Mouse (Mus musculus): ENCODE data around the gene A2ml1.

The A2ml1 gene

GRCm38 (mm10) chr6:128549463-128550452, 31.6 kb downstream of the A2ml1 start:
- DNase-seq (ENCODE audit: low read depth) = no peak

GRCm38 (mm10) chr6:128548532-128548931, 32.9 kb downstream of the A2ml1 start:
- no peak for DNase-seq (ENCODE audit: low read depth)

DNA sequence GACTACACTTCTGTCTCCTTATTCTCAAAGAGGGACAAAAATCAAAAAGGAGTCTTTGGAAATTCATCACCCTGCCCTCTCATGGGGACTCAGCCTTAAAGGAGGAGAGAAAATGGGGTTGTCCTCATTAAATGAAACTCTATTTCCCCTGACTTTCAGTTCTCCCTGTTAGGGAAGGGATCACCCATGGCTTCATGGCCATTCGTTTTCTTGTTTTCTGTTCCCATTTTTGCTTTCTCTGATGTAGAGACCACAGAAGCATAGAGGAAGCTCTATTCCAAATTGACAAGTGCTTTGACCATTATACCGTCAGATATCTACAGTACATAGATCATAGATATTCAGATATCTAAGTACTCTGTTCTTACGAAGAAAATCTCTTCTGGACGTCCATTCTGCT, 36.0 kb downstream of the A2ml1 start:
- DNase-seq (ENCODE audit: low read depth) = no peak

DNA sequence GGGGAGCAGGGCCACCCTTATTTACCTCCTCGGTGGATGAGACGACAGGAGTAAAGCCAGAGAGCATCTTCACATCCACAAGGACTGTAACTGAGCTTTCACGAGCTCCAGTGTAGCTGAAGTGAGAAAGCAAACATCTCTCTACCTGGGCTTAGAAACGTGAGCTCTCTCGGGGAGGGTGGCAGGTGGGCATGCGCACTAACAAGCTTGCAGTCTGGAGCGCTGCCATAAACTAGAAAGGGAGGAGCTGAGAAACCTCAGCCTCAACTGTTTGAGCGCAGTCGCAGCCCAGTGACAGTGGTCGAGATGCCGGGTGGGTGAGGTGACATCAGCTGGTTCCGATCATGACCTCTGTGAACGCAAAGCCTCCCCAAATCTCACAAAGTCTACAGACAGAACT, 38.2 kb downstream of the A2ml1 start:
- DNase-seq (ENCODE audit: low read depth) = no peak

DNA sequence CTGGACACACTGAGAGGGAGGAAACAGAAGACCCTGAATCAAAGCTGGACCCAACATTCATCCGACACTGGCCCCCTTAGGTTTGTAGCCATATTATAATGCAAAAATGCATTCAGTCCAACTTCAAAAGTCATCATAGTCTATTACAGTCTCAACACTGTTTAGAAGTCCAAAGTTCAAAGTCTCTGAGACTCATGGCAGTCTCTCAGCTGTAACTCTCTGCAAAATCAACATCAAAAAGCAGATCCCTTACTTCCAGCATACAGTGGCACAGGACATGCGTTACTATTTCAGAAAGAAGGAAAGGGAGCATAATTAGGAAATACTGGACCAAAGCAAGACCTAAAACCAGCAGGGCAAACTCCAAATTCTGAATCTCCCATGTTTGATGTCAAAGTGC, 46.2 kb downstream of the A2ml1 start:
- no peak for DNase-seq (ENCODE audit: low read depth)

GRCm38 (mm10) chr6:128533296-128533695, 48.1 kb downstream of the A2ml1 start:
- no peak for DNase-seq (ENCODE audit: low read depth)

DNA sequence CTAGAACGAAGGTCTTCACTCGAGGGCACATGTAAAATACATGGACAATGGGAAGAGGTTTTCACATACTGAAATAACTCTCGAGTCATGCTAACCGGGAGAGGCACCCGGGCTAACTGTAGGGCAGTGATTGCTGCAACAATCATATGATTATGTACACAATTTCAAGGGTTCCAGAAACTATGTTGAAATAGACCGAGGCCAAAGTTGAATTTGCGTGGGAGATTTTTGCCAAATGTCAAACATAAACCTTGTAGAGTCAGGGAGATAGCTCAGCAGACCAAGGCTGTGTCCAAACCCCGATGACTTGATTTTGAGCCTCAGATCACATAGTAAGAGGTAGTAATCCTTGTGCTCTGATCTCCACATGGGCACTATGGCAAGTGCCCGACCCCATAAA, 48.7 kb downstream of the A2ml1 start:
- DNase-seq (ENCODE audit: low read depth) = no peak

GRCm38 (mm10) chr6:128528491-128528890, 52.9 kb downstream of the A2ml1 start:
- no peak for DNase-seq (ENCODE audit: low read depth)

GRCm38 (mm10) chr6:128527110-128527509, 54.3 kb downstream of the A2ml1 start:
- no peak for DNase-seq (ENCODE audit: low read depth)

GRCm38 (mm10) chr6:128526601-128527000, 54.8 kb downstream of the A2ml1 start, which contains the start of gene Pzp:
Pzp (minus strand) TSS chr6:128526720.
- no peak for DNase-seq (ENCODE audit: low read depth)

DNA sequence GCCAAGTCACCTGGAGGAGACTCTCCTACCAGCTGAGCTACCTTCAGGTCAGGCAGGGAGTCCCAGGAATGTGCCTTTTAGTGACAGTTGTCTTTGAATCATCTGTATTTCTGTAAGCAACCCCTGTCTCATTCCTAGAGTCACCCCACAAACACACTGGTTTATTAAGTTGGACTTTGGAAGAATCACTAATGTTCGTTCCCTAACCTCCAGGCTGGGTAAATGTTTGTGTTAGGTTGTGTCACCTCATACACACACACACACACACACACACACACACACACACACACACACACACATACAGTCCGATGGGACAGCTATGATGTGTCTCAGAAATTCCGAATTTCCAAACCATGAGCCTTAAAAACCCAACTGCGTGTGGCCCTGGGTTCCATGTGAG, 55.6 kb downstream of the A2ml1 start:
- DNase-seq (ENCODE audit: low read depth) = no peak

GRCm38 (mm10) chr6:128523360-128523759, 58.0 kb downstream of the A2ml1 start:
- DNase-seq (ENCODE audit: low read depth) = no peak

GRCm38 (mm10) chr6:128519159-128519558, 62.2 kb downstream of the A2ml1 start:
- DNase-seq (ENCODE audit: low read depth) = no peak

DNA sequence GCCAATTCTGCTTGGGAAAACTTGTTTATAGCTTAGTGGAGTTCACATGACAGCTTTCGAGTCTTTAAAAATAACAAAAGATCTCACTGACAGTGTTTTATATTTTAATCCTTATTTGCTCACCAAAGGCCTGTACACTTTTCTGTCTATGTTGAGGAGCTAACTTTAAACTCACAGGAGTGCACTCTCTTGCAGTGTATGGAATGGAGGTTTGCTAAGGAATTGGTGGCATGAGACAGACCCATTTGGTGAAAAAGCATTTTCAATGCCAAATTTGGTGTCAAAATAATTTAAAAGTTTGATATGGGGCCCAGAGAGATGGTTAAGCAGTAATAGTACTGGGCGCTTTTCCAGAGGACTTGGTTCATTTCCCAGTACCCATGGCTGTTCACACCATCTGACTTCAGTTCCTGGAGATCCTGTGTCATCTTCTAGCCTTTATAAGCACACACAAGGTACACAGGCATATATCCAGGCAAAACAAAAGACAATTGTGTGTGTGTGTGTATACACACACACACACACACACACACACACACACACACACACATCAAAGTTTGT, 75.7 kb downstream of the A2ml1 start:
- DNase-seq (ENCODE audit: low read depth) = no peak

DNA sequence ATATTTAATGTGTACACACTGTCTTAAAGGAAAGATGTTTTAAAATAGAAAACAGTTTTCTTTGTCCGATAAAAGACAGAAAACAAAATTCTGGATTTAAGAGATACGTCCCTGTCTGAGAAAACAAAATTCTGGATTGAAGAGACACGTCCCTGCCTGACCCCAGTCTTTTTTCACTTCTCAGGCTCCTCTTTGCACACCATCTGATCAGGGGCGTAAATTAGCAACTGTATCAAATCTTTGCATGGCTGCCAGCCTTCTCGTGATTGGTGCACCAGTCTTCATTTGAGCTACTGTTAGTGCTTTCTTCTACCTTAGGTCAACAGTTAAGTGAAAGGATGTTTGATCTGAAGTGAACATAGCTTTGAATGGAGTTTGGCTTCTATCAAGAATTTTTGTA, 76.7 kb downstream of the A2ml1 start:
- no peak for DNase-seq (ENCODE audit: low read depth)

- DNase-seq (ENCODE audit: low read depth) = no peak
Observed at GRCm38 (mm10) chr6:128495346-128495745, 86.1 kb downstream of the A2ml1 start.

DNA sequence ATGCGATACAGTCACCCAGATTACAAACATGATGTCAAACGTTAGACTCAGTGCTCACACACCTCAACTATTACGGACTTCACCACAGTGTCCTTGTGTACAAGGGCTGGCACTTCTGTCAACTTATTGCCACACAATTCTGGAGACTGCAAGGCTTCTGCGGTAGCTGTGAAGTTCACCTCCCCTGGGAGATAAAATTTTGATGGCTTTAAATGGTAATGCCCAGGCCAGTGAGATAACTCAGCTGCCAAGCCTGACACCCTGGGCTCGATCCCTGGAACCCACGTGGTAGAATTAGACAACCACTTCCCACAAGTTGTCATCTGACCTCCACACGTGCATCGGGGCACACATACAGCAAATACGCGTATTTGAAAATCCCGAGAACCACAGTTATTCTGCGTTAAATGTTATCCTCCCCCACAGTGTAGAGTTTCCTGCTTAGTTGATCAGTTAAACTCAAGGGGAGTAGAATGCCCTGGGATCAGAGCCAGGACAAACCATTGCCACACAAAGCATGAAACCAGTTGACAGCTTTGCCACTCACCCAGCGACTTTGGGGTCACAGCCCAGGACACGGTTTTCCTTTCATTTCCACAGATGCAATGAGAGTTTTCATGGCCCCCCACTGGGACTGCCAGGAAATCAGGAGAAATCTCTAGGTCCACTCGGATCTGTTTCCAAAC, 86.6 kb downstream of the A2ml1 start:
- no peak for DNase-seq (ENCODE audit: low read depth)

- no peak for DNase-seq (ENCODE audit: low read depth)
Observed at GRCm38 (mm10) chr6:128491916-128492315, 89.5 kb downstream of the A2ml1 start.

DNA sequence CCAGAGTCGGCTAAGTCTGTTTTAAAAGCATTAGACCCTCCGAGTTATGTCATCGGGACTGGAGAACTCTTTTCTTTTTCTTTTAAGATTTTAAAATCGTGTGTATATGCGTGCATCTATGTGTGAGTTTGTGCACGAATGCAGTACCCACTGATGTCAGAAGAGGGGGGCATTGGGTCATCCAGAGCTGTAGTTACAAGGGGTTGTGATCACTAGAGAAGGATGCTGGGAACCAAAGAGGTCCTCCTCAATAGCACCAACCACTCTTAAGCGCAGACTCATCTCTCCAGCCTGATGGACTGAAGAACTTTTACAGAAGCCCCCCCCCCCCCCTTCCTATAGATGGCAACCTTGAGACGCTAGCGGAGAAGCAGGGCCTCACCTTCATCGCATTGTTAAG, 91.3 kb downstream of the A2ml1 start:
- no peak for DNase-seq (ENCODE audit: low read depth)

Measured in fibroblast of lung, adult 2 months (primary cell).